Mouse (Mus musculus): Measurements from ENCODE around the gene Olfr106-ps. TPM values are rescaled to one million over a fixed set of nuclear protein-coding genes. Genes with fewer than 3 reads are reported as not detected.

Olfr106-ps gene
- total RNA-seq (2023), result not detected

GRCm38 (mm10) chr17:37390093-37390492 lies at the start of gene Olfr106-ps:
Gene Olfr106-ps, plus strand, starts transcription at chr17:37390393.

GRCm38 (mm10) chr17:37359282-37359681 lies 30.9 kb upstream of the Olfr106-ps start, which contains the start of gene Olfr104-ps:
Gene Olfr104-ps, plus strand, starts transcription at chr17:37359582.

GRCm38 (mm10) chr17:37378733-37379132 lies 11.5 kb upstream of the Olfr106-ps start, which contains the start of gene Olfr105-ps:
Gene Olfr105-ps, plus strand, starts transcription at chr17:37379033.

GRCm38 (mm10) chr17:37398926-37399325 lies 8.7 kb downstream of the Olfr106-ps start, which contains the start of gene Olfr107:
Gene Olfr107, plus strand, starts transcription at chr17:37399226.

GRCm38 (mm10) chr17:37445180-37445579 lies 55.0 kb downstream of the Olfr106-ps start, which contains the start of gene Olfr108:
Gene Olfr108, plus strand, starts transcription at chr17:37445480.

Other genes with a start within 250 kb of the Olfr106-ps start
- gene Olfr93, start 228.9 kb upstream of the Olfr106-ps start, total RNA-seq (2023), result not detected
- not detected for gene Ubd, start 196.5 kb upstream of the Olfr106-ps start, total RNA-seq (2023)
- not detected for gene Olfr94, start 189.4 kb upstream of the Olfr106-ps start, total RNA-seq (2023)
- not detected for gene Olfr95, start 177.3 kb upstream of the Olfr106-ps start, total RNA-seq (2023)
- gene Olfr96, start 170.2 kb upstream of the Olfr106-ps start, total RNA-seq (2023), result not detected
- not detected for gene Olfr97, start 153.1 kb upstream of the Olfr106-ps start, total RNA-seq (2023)
- not detected for gene Olfr98, start 126.6 kb upstream of the Olfr106-ps start, total RNA-seq (2023)
- 32.4 TPM for gene H2-M3, start 120.2 kb upstream of the Olfr106-ps start, total RNA-seq (2023)
- gene Olfr99, start 106.9 kb upstream of the Olfr106-ps start, total RNA-seq (2023), result not detected
- gene Olfr101, start 86.1 kb upstream of the Olfr106-ps start, total RNA-seq (2023), result not detected
- gene Olfr102, start 73.3 kb upstream of the Olfr106-ps start, total RNA-seq (2023), result not detected
- not detected for gene Olfr103, start 50.7 kb upstream of the Olfr106-ps start, total RNA-seq (2023)
- not detected for gene Olfr104-ps, start 30.8 kb upstream of the Olfr106-ps start, total RNA-seq (2023)
- not detected for gene Olfr105-ps, start 11.4 kb upstream of the Olfr106-ps start, total RNA-seq (2023)
- gene Olfr107, start 8.8 kb downstream of the Olfr106-ps start, total RNA-seq (2023), result not detected
- not detected for gene Olfr108, start 55.1 kb downstream of the Olfr106-ps start, total RNA-seq (2023)
- not detected for gene Olfr109, start 68.5 kb downstream of the Olfr106-ps start, total RNA-seq (2023)
- 0.44 TPM for gene H2-M2, start 93.2 kb downstream of the Olfr106-ps start, total RNA-seq (2023)
- gene Olfr110, start 102.1 kb downstream of the Olfr106-ps start, total RNA-seq (2023), result not detected
- not detected for gene Olfr111, start 117.6 kb downstream of the Olfr106-ps start, total RNA-seq (2023)
- not detected for gene Olfr112, start 179.1 kb downstream of the Olfr106-ps start, total RNA-seq (2023)
- gene Olfr113, start 187.3 kb downstream of the Olfr106-ps start, total RNA-seq (2023), result not detected
- not detected for gene Olfr114, start 202.3 kb downstream of the Olfr106-ps start, total RNA-seq (2023)
- gene Olfr115, start 236.7 kb downstream of the Olfr106-ps start, total RNA-seq (2023), result not detected
- not detected for gene Olfr116, start 236.8 kb downstream of the Olfr106-ps start, total RNA-seq (2023)

All from CD4-positive naive resting alpha-beta T cell, adult 76 days (primary cell).